Mouse (Mus musculus): ENCODE data around the gene Det1.

Gene Det1

DNA sequence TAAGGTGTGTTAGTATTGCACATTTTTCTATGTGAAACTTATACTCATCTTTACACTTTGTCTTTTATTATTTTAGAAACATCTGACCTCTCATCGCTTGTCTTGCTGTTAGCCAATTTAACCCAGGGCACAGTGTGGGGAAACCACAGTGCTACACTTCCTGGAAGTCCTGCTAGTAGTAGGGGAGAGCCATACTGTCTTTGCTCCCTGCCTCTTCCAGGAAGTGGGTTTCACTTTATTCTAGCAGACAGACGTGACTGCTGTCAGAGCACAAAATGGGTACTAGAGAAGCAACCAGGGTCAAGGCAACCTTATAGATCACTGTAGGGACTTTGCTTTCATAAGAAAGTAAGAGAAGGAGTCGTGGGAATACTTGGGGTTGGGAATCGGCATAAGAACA is 7.0 kb upstream of the Det1 start:
- DNase-seq (ENCODE audit: low spot score in 2 of 2): no peak

GRCm38 (mm10) chr7:78846066-78846716 is 872 bp downstream of the Det1 start:
- DNase-seq (ENCODE audit: low spot score in 2 of 2): no peak

DNA sequence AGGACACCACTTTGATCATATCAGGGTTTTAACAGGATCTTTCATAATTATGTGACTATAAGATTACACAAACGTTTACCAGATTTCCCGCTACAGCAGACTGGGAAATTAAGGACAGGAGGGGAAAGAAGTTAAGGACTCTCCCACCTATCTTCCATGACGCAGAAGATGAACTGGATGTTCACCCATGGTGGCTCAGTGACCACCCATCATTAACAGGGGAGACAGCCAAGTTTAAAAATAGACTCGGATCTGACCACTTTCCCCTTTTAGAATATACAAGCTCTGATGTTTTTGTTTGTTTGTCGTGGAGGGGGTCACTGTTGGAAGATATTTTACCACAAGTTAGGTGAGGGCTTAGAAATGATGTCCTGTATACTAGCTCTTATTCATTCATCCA is 5.5 kb downstream of the Det1 start:
- DNase-seq (ENCODE audit: low spot score in 2 of 2): no peak

DNA sequence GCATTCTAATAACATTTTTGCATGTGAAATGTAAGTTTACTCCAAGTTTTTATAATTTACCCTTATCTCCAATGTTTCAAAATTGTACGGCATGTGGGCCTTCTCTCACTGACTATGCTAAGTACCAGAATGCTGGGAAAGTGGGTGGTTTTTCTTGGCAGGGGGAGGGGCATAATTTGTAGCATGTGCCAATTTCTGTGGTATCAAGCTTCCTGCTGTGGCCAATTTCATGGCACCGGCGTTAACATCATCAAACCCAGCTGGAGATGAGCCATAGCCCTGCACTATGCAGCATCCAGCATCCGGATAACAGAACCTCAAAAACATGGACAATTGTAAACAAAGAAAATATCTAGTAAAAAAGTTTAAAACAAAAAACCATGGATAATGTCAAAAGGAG is 9.8 kb downstream of the Det1 start:
- DNase-seq (ENCODE audit: low spot score in 2 of 2): no peak

DNA sequence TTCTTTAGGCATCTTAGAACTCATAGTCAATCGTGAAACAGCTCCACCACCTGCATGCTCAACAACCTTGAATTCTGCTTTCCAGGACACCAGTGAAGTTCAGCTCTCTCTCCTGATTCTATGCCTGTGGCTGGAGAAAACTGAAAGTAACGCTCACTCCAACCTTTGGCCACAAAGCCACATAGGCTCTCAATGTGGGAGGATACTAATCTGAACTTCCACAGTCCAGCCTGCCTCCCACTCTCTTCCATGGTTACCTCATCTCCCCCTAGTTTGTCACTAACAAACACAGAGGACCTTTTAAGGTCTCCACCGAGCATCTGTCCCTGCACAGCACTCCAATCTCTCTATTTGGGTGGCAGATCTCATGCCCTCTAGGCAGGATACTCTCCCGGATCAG is 11.4 kb downstream of the Det1 start:
- DNase-seq (ENCODE audit: low spot score in 2 of 2): no peak

- no peak for DNase-seq (ENCODE audit: low spot score in 2 of 2)
Measured at GRCm38 (mm10) chr7:78827749-78828362, 19.2 kb downstream of the Det1 start.

DNA sequence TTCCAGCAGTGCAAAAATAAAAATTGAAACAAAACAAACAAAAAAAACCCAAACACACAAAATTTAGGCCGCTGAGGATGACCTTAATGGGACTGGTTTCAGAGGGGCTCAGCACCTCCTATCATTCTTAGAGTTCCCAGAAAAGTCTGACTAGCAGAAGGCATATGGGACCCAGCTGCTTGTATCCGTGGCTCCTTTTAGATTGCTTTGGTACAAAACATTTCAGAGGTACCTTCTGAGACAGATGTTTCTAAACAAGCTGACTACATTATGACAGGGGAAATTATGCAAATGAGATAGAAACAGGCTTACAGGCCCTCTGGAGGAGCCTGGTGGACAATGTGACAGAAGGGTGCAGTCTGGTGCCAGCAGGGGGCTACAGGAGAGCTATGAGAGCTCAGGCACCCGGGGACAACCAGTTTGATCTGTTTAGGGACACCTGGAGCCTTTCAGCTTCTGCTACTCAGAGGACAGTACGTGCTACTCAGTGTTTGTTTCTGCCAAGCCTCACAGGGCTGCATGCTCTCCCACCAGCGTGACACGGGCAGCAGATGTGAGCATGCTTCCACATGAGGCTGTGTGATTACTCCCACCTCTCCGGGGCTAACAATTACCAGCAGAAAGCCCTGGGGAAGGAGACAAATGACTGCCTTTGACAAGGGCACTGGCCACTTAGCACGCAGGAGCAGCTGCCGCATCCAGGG is 20.2 kb downstream of the Det1 start:
- no peak for DNase-seq (ENCODE audit: low spot score in 2 of 2)

- DNase-seq (ENCODE audit: low spot score in 2 of 2): no peak
Measured at GRCm38 (mm10) chr7:78818336-78818735, 28.7 kb downstream of the Det1 start.

DNA sequence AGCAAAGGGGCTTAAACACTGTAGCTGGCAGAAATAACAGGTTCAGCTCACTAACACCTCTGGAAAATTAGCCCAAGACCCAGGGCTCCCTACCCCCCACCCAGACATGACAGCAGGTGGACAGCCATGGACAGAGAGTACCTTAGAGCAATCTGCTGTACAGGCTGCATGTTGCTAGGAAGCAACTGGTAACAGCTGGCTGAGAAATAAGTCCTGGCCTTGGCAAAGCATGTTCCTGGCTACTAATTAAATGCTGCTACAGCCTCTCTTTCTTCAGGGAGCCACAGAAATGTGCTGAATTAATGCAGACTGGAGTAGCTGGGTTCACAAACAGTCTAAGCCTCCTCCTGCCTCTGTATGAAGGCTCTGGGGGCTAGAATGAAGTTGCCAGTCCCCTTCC is 32.3 kb downstream of the Det1 start:
- no peak for DNase-seq (ENCODE audit: low spot score in 2 of 2)

- DNase-seq (ENCODE audit: low spot score in 2 of 2): no peak
Measured at GRCm38 (mm10) chr7:78813791-78814190, 33.3 kb downstream of the Det1 start.

GRCm38 (mm10) chr7:78807192-78807591 is 39.9 kb downstream of the Det1 start:
- DNase-seq (ENCODE audit: low spot score in 2 of 2): no peak

DNA sequence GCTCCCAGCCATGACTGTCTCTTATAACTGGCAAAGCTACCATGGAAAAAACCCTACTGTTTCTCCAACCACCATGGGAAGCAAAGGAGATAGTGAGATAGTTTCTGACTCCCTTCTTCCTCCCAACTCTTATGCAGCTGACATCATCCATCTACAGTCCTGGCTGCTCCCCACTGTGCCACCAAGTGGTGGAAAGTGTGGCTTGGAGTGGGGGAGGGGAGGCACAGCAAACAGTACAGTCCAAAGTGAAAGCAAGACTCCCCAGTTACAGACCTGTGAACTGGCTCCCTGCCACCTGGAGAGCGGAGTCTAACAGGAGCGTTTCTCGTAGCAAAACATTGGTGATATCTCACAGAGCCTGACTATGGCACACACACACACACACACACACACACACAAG is 43.2 kb downstream of the Det1 start:
- DNase-seq (ENCODE audit: low spot score in 2 of 2): no peak

GRCm38 (mm10) chr7:78799730-78800496 is 47.1 kb downstream of the Det1 start:
- DNase-seq (ENCODE audit: low spot score in 2 of 2): no peak

DNA sequence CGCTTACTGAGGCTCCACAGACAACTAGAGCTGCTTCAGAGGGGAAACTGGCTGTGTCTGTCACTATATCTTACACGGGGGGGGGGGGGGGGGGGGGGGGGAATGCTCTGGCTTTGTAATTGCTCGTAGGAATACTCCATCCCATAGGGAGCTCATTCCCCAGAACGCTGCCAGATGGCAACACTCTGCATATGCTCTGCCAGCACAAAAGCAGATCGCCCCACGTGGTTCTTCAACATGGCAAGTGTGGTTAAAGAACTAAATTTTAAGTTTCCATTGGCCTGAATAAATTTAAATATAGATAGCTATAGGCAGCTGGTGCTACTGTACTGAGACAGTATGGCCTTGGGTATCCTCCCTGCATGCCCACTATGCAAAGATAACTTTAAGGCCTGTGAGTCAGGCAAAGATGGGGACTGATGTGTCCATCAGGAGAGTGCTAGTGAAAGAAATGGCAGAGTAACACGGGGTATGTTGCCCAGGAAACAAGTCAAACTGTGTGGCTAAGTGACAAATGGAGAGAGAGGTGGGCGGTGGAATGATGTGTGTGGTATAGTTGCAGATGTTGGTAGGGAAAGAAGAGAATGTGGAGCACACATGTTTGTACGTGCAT is 49.1 kb downstream of the Det1 start:
- no peak for DNase-seq (ENCODE audit: low spot score in 2 of 2)

DNA sequence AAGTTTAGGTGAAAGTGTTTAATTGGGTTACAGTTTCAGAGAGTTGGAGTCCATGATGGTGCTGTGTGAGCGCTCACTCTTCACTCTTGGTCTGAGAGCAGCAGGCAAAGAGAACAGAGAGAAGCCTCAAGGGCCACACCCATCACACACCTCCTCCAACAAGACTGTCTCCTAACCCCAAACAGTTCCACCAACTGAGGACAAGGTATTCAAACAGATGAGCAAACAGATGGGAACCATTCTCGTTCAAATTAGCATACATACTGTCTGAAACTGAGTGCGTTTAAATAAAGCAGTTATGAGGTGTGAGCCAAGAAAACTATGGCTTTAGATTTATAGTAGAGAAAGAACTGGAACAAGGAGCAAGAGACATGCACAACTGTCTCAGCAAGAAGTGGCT is 50.4 kb downstream of the Det1 start:
- no peak for DNase-seq (ENCODE audit: low spot score in 2 of 2)

DNA sequence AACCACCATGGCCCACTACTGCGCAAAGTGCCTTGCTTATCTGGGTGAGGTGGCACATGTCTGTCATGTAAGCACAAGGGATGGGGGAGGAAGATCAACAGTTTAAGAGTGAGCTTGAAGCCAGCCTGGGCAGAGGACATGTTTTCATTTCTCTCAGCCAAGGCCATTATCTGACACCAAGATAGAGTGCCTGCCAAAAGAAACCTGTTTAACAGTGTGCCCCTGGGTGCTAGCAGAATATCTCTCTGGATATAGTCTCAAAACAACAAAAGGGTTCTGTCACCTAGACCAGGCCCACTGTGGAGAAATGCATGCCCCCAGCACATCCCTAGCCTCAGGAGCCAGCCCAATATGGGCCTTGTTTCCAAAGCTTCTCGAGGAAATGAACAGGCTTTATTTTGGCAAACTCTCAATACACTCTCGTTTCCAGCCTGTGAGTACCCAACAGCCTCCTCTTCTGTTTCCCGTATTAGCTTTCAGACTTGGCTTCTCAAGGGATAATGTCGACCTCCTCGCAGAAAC is 52.4 kb downstream of the Det1 start:
- DNase-seq (ENCODE audit: low spot score in 2 of 2): no peak

- DNase-seq (ENCODE audit: low spot score in 2 of 2): no peak
Measured at GRCm38 (mm10) chr7:78793895-78794570, 53.0 kb downstream of the Det1 start.

DNA sequence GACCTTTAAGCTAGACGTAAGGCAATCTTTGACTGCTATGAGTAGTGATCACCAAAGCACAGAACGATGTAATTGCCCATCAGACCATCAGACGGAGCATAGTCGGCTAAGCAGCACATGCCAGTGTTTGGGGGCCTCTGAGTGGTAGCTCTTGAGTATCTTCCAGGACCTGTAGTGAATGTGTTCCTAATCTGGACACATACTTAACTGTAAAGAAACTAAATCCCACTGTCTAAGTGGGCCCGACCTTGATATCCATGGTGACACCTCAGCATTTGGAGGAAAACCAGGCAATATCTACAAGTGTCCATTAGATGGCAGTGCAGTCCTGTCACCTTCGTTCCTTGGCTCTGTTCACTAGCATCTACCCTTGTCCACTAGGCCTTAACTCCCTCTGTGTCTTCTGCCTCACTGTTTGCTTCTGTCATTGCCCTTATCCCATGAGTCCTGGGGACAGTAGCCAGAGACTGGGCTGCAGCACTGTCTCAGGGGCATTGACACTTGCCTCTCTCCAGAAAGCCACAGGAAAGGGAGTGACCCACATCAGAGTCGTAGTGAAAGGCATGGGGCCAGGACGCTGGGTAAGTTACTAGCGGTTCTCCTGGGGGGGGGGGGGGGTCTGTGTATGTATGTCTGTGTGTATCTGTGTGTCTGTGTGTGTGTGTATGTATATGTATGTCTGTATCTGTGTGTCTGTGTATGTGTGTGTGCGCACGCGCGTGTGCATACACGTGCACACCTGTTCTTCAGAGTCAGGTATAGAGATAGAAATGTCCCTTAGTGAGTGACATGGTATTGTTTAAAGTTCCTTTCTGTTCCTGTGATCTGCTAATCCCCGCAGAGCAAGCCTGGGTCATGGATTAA is 55.5 kb downstream of the Det1 start:
- DNase-seq (ENCODE audit: low spot score in 2 of 2): peak in 1 of 2 experiments; percentile 21

- no peak for DNase-seq (ENCODE audit: low spot score in 2 of 2)
Measured at GRCm38 (mm10) chr7:78787793-78788380, 59.2 kb downstream of the Det1 start.

DNA sequence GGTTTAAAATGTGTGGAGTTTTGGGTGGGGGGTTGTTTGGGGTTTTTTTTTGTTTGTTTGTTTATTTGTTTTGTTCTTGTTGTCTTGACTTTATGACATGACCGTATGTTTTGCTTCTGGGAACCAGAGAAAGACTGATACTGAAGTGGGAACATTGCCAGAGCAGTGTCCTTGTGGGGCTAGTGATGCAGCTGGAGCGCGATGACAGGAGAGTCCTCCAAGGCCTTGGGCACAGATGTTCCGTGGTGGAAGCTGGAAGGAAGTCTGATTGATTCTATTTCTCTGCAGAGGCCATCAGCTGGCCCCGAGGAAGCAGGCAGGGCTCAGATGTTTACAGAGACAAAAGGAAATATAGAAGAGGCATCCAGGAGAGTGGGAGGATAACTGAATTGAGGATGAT is 61.2 kb downstream of the Det1 start:
- no peak for DNase-seq (ENCODE audit: low spot score in 2 of 2)
